Mouse (Mus musculus): ENCODE data around the gene Swi5. TPM values are rescaled to one million over a fixed set of nuclear protein-coding genes. Genes with fewer than 3 reads are reported as not detected.
A peak's percentile ranks its signal among the peaks of the same experiment; 100 is the strongest.

The Swi5 gene
- total RNA-seq, 2 experiments from 2014 or later: 212 to 222 TPM

GRCm38 (mm10) chr2:32288371-32288931, 576 bp upstream of the Swi5 start:
- DNase-seq (ENCODE audit: low spot score in 2 of 2): no peak
- TF ChIP-seq CTCF (conservative IDR thresholded peaks at IDR 0.05): no peak

GRCm38 (mm10) chr2:32287334-32287840, 488 bp downstream of the Swi5 start, which contains the start of gene Golga2:
TSS of gene Golga2 (plus strand) at chr2:32287384.
- TF ChIP-seq CTCF (conservative IDR thresholded peaks at IDR 0.05): no peak
- peak within 1 kb of the TSS; percentile 94 for H3K4me3 ChIP-seq
- peak within 1 kb of the TSS; percentile 93 for H3K27ac ChIP-seq
- DNase-seq (ENCODE audit: low spot score in 2 of 2): no peak

More at GRCm38 (mm10) chr2:32288371-32288931, 576 bp upstream of the Swi5 start:
- Histone ChIP-seq H3K4me3 (peak overlapping the region; percentile 94), H3K27ac (peak overlapping the region; percentile 91)

GRCm38 (mm10) chr2:32283986-32284385, 3.9 kb downstream of the Swi5 start:
- no peak overlapping the region for H3K4me3 ChIP-seq
- no peak for TF ChIP-seq CTCF (conservative IDR thresholded peaks at IDR 0.05)
- H3K27ac ChIP-seq: no peak overlapping the region
- DNase-seq (ENCODE audit: low spot score in 2 of 2): no peak

- peak; percentile 86 for TF ChIP-seq CTCF (conservative IDR thresholded peaks at IDR 0.05)
- no peak for DNase-seq (ENCODE audit: low spot score in 2 of 2)
- H3K27ac ChIP-seq: no peak overlapping the region
- H3K4me3 ChIP-seq: no peak overlapping the region
These were observed 5.1 kb downstream of the Swi5 start for GRCm38 (mm10) chr2:32282727-32283126.

GRCm38 (mm10) chr2:32282289-32282688, 5.6 kb downstream of the Swi5 start:
- no peak for DNase-seq (ENCODE audit: low spot score in 2 of 2)
- no peak overlapping the region for H3K4me3 ChIP-seq
- H3K27ac ChIP-seq: no peak overlapping the region
- TF ChIP-seq CTCF (conservative IDR thresholded peaks at IDR 0.05): no peak

- no peak for DNase-seq (ENCODE audit: low spot score in 2 of 2)
- no peak overlapping the region for H3K27ac ChIP-seq
- no peak overlapping the region for H3K4me3 ChIP-seq
- 0 out of 2 replicates have a peak, but pooled peaks have one; percentile 4 for TF ChIP-seq CTCF (conservative IDR thresholded peaks at IDR 0.05)
These were observed 12.1 kb downstream of the Swi5 start for GRCm38 (mm10) chr2:32275823-32276222.

- no peak for DNase-seq (ENCODE audit: low spot score in 2 of 2)
- Histone ChIP-seq H3K4me3 (no peak overlapping the region; the same call in 1 of the 2 replicates), H3K27ac (no peak overlapping the region)
- peak; percentile 78 for TF ChIP-seq CTCF (conservative IDR thresholded peaks at IDR 0.05)
These were observed 27.2 kb downstream of the Swi5 start for GRCm38 (mm10) chr2:32260635-32261034.

GRCm38 (mm10) chr2:32259657-32260417, 28.0 kb downstream of the Swi5 start, which contains the start of gene Uck1:
TSS of gene Uck1 (minus strand) at chr2:32260159.
- Histone ChIP-seq H3K27ac (peak within 1 kb of the TSS; percentile 88), H3K4me3 (peak within 1 kb of the TSS; percentile 77)
- no peak for TF ChIP-seq CTCF (conservative IDR thresholded peaks at IDR 0.05)
- DNase-seq (ENCODE audit: low spot score in 2 of 2): peak; percentile 86 to 89

GRCm38 (mm10) chr2:32258887-32259533, 28.9 kb downstream of the Swi5 start:
- no peak for TF ChIP-seq CTCF (conservative IDR thresholded peaks at IDR 0.05)
- H3K4me3 ChIP-seq: peak overlapping the region; percentile 77
- DNase-seq (ENCODE audit: low spot score in 2 of 2): no peak
- H3K27ac ChIP-seq: peak overlapping the region; percentile 88; the same call in 1 of the 2 replicates

GRCm38 (mm10) chr2:32256273-32256672, 31.6 kb downstream of the Swi5 start:
- TF ChIP-seq CTCF (conservative IDR thresholded peaks at IDR 0.05): no peak
- no peak overlapping the region for H3K27ac ChIP-seq

GRCm38 (mm10) chr2:32254563-32254962, 33.3 kb downstream of the Swi5 start:
- no peak for DNase-seq (ENCODE audit: low spot score in 2 of 2)
- no peak for TF ChIP-seq CTCF (conservative IDR thresholded peaks at IDR 0.05)
- no peak overlapping the region for H3K4me3 ChIP-seq

More at GRCm38 (mm10) chr2:32256273-32256672, 31.6 kb downstream of the Swi5 start:
- H3K4me3 ChIP-seq: no peak overlapping the region
- DNase-seq (ENCODE audit: low spot score in 2 of 2): no peak

GRCm38 (mm10) chr2:32253352-32253751, 34.5 kb downstream of the Swi5 start:
- DNase-seq (ENCODE audit: low spot score in 2 of 2): no peak
- Histone ChIP-seq H3K27ac (no peak overlapping the region), H3K4me3 (no peak overlapping the region)
- TF ChIP-seq CTCF (conservative IDR thresholded peaks at IDR 0.05): no peak

More at GRCm38 (mm10) chr2:32254563-32254962, 33.3 kb downstream of the Swi5 start:
- H3K27ac ChIP-seq: no peak overlapping the region

GRCm38 (mm10) chr2:32252658-32253057, 35.2 kb downstream of the Swi5 start:
- DNase-seq (ENCODE audit: low spot score in 2 of 2): no peak
- Histone ChIP-seq H3K27ac (no peak overlapping the region), H3K4me3 (no peak overlapping the region)
- TF ChIP-seq CTCF (conservative IDR thresholded peaks at IDR 0.05): no peak

Data from layer of hippocampus, adult 2 months (tissue).